Mouse (Mus musculus) left cerebral cortex, adult 18-20 months (tissue): Measurements from ENCODE around the gene Dnah14. TPM values are rescaled to one million over a fixed set of nuclear protein-coding genes. Genes with fewer than 3 reads are reported as not detected.
"Not testable (repeated sequence)": the region's sequence is repeated elsewhere in the genome, so short reads cannot be mapped to it uniquely, and the experiment has no call there.

ENCODE experiments used
- DNase-seq, 2 experiments: peaks; one replicate each; pipeline ENCODE4 v3.0.0; 2021 to 2022; ENCODE audit warnings: low spot score in 2 of 2, mixed read lengths in 1 of 2
- total RNA-seq, 2 experiments: library from RNA; stranded (reverse); gene quantifications; 2 replicates each; pipeline ENCODE4 v1.2.3; 2021

Dnah14 gene
- total RNA-seq, 2 experiments from 2014 or later: 1.1 to 1.9 TPM

DNA sequence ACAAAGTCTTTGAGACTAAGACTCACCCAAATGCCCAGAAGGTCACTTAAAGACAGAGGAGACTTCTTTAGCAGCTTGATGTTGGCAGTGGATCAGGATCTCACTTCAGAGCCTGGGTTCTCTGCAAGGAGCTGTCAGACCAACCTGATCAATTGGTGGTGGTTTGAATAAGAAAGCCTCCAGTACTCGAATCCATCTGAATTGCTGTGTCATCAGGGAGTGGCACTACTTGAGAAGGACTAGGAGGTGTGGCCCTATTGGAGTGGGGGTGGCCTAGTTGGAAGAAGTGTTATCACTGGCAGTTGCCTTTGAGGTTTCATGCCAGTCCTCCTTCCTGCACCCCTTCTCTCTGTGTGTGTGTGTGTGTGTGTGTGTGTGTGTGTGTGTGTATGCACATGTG, 200.2 kb downstream of the Dnah14 start:
- DNase-seq: no peak

DNA sequence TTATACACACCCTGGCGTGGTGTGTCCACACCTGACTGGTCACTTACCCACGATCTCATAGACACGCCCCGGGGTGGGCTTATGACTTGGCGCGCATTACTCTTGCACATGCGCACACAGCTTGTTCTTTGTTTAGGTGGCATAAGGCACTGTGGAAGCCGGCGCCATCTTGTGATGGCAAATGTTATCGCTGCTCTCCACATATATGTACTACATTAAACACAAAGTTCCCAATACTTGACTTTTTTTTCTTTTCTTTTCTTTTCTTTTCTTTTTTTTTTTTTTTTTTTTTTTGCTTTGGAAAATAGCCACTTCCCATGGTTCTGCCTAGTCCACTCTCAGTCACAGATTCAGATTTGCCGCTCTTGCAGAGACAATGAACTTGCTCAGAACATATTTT, 206.2 kb downstream of the Dnah14 start:
- DNase-seq: not testable (repeated sequence)

DNA sequence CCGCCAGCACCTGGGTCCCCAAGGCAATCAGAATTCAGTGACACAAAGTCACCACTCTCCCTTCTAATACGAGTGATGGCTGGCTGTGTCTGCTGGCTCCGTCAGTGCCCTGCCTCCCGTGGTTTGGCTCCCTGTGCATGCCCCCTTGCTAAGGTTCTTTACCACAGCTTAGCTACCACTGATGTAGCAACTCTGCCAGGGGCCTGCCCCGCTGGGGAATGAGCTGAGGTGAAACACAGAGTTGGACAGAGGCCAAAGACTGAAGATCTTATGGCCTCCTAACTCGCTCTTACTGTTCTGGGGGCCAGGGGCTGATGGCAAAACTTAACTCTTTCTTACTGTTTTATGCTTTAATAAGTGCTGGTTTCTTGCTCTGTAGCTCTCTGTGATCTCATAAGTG, 213.6 kb downstream of the Dnah14 start:
- DNase-seq: no peak

DNA sequence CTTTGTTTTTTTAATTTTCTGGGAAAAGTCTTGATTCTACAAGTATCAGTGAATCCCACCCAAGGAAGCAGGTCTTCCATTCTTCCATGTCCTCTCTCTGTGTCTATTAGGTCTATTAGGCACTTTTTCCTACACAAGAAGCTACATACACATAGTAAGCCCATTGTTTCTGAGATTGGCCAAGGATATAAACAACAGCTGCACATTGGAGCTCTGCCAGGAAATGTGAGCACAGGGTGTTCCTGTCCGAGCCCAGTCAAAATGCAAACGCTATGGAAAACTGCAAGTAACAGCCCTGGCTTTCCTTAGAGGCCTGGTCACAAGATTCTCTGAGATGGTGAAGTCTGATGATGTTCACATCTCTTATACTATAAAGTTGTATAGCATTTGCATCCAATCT, 217.2 kb downstream of the Dnah14 start:
- no peak for DNase-seq

DNA sequence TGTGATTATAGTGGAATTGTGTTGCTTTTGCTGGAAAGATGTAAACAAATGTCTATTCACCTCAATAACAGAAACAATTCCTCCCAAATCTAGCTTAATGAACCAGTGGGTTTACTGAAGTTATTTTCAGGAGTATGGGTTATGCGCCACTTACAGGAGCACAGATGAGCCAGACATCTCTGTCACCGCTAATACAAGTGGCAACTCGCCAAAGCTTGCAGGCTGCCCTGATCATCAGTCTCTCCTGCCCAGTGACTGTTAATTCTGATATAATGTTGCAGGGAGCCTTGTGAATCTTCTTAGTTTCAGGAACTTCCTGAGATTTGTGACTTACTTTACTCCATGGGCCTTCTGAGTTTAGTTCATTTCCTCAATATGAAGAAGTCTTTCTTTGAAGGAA, 223.6 kb downstream of the Dnah14 start:
- no peak for DNase-seq

DNA sequence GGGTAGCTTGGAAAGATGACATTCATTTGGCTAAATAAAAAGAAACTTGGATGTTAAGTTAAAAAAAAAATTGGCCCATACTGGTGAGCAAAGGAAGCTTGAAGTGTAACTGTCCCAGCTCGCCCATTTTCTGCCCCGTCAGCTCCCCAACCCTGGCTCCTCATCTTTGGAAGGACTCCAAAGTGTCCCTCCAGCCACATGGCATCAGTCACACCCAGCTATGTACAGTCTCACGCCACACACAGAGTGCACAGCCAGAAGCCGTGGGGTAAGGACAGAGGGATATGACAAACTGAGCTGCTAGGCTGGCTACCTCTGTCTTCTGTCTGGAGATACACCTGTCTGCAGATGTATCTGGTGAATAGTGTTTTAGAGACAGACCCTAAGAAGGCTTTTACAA, 224.3 kb downstream of the Dnah14 start:
- DNase-seq: no peak

DNA sequence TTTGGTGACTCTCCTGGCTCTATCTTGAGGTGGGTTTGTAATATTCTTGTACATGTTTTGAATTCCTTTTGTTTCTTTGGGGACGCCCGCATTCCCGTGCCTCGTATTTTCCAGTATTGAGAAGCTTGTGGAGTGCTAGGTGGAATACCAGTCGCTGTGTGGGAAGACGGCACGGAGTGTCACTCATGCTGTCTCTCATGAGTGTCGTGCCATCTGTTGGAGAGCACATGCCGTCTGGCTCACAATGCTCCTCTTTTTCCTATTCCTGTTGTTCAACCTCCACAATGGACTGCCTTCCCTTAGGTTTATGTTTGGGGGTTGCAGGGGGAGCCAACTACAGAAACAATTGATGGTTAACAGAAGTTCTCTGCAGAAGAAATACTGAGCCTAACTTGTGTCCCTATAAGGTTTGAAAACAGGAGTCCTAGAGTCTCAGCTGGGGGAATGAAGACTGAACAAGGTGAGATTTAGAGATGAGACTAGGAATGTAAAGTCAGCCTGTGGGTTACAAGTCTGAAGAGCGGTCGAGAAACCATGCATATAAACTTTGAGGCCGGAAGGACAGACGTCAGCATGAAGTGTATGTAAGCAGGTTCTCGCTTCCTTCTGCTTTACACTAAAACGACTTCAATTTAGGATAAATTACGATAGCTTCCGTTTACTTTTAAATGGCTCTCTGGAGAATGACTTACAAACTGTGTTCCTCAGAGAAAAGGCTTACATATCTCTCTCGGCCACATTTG, 235.3 kb downstream of the Dnah14 start:
- peak; percentile 10 to 29 for DNase-seq

DNA sequence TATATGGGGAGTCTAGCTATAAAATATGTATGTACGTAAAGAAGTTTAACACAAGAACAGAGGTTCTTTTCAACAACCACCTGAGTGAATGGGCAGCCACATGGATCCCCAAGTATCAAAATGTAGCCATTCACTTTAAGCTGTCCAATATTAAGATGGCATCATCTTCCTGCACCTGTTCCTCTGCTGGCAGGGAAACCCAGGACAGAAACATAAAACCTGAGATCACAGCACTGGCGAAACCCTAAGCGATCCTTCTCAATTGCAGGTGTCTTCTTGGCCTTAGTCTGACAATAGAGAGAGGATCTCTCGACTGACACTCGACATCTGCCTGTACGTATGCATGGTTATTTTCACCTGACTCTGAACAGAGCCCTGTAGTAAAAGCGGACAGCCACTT, 250.4 kb downstream of the Dnah14 start:
- DNase-seq: no peak

DNA sequence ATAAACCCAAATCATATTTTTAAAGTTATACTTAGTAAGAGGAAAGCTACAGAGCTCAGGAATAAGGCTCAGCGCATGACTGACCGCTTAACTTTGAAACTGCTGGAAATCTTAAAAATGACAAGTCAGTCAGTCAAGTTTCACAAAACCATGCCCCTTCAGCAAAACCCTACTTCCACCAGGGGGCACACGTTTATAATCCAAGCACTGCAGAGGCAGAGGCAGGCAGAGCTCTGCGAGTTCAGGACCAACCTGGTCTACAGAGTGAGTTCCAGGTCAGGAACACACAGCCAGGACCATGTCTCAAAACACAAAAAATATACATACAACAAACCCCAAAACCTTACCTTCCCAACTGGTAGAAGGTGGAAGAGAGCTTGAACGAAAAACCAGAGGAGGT, 252.0 kb downstream of the Dnah14 start:
- DNase-seq: no peak

DNA sequence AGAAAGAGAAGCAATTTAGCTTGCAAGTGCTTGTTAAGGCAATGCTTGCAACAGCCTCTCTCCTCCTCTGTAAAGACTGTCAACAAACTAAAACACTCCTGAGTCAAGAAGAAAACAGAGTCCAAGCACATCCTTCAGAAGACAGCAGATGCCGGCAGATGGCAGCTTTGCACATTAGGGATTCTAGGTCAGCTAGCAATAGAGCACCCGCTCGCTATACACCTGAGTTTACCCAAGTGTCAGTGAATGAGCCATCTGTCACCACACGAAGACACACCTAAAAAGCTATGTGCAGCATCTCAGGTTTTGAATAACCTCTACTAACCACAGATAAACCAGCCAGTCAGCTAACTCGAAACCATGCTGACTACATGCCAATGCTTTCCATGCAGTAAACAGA, 256.4 kb downstream of the Dnah14 start:
- peak in 1 of 2 experiments; percentile 15 for DNase-seq

DNA sequence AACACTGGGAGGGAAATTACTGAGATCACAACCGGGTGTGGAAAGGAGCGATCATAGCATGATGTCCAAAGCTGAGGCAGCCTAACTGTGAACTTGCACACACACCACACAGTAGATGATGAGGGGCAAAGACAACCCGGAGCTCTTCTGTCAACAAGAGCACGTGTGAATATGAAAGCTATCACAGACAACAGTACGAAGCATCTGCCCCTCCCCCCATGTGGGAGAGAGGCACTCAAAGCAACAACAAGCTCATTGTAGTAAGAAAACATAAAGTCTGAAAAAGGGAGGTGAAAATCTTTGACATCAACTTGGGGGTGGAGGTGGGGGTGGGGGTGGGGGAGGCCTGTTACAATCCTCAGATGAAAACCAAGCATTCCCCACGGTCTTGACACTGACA, 256.8 kb downstream of the Dnah14 start:
- no peak for DNase-seq

DNA sequence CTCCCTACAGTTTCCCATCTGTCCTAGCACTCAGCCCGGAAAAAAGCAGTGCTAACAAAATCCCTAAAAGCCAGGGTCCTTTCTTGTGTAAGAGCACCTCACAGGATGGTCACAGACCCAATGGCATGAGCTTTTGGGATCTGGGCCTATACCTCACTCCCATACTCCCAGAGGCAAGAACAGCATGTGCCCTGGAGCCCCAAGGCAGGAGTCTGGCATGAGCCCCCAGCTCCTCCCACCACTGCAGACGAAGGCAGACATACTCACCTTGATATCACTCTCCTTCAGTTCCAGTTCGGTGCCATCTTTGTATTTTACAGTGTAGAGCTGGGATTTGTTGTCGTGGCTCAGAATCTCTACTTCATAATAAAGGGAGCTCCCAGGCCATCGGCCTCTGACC, 261.8 kb downstream of the Dnah14 start:
- DNase-seq: no peak

DNA sequence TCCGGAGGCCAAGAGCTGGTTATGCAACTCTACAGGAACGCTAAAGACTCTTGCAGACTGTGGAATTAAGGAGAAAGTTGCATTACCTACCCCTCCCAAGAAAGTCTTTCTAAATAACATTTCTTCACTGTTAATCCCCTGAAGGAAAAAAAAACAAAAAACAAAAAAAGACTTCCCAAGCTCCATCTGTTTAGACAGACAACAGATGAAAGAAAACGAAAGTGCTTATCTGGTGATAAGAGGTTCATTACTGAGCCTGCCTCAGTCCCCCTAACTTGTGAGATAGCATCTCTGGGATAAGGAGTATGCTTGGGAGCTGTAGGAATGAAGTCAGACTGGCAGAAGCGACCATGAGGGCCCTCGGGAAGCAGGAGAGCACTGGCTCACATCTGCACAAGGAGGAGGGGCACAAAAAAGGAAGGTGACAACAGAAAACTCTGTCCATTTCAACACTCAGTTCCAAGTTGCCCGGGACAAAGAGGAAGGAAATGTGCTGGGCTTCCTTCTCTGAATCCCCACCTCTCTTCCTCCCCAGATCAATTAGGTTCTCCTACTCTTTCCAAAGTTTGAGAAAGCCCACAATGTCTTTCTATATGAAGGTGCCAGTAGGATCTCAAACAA, 263.5 kb downstream of the Dnah14 start:
- no peak for DNase-seq

DNA sequence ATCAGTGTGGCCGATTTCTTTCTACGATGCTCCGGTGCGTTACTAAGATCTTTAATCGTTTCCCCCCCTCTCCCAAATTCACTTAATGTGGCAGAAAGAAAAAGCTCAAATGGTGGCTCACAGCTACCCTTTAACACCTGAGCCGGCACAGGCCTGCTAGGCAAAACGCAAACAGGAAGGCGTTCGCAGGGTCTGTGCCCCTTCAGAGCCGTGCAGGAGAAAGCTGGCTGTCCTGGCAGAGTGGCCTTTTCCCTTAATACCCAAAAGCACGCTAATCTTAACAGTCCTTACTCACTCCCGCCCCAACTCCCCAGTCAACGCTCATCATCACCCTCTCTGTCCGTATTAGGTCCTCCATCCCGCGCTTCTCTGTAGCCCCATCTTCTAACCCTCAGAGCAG, 265.0 kb downstream of the Dnah14 start:
- DNase-seq: no peak

DNA sequence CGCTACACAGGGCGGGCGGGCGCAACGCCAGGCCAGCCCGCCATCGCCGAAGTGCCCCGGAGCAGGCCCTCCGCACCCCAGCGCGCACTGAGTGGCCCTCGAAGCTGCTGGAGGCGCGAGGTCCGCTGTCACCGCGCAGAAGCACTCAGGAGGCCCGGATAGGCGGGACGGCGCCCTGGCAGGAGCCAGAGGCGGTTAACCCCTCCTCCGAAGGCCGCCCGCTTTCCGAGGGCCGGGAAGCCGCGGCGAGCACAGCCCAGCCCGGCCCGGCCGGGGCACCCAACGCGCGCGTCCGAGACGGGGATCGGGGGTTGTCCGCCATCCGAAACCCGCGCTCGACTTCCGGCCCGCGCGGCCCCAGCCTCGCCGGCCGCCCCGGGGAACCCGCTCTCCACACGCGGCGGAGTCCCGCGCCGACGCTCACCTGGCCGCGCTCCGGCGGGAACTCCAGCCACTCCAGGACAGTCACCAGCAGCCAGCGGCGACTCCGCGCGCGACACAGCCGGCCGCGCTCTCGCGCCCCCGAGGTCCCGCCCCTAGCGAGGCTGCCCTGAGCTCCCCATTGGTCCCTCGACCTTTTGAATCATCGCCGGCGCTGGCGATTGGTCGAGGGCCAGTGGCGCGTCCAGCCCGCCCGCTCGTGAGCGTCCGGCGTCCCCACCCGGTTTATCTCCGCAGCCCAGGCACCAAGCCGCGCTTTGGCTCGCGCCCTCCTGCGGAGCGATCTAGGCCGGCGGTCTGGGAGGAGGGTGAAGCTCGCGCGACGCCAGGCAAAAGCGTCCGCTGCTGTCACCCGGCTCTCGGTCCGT, 265.7 kb downstream of the Dnah14 start:
- peak; percentile 94 to 97 for DNase-seq

DNA sequence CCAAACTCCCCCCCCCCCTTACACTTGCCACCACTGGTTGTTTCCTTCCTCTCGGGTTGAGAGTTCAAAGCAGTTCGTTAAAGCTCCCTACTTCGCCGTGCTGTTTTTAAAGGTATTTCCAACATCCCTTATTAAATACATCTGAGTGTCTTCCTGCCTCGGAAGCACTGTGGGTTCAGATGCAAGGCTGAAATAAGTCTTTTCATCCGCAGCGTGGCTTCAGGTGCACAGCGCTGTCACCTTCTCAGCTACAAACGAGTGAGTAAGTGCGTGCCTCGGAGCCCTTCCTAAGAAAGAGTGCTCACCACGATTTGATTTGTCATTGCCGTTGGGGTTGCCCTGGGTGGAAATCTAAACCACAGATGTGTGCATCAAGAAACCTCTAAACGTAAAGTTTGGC, 266.4 kb downstream of the Dnah14 start, which contains the start of gene Lbr:
Lbr (minus strand) TSS at position 266 of the 400 bp plus-strand sequence.
- DNase-seq: peak in 1 of 2 experiments; percentile 6

DNA sequence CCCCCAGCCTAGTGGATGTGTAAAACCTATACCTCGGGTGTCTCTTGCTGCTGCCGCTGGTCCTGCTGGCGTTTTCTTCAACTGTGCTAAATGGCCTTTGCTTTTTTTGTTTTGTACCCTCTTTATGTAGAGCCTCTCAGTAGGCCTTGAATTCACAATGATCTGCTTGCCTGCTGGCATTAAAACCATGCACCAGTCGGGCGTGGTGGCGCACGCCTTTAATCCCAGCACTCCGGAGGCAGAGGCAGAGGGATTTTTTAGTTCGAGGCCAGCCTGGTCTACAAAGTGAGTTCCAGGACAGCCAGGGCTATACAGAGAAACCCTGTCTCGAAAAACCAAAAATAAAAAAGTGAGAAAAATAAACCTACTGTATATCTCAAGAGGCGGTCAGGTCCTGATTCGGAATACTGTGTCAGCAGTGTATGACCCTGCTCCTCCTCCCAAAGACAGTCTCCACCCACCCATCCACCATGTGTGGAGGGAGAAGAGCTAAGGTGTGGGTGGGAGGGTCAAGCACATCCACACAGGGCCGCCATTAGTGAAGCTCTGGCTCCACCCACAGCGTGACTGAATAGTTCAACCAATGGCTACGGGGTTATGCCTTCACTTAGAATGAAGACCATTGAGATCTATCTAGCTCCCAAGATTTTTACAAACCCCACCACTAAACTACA, 268.7 kb downstream of the Dnah14 start:
- no peak for DNase-seq

DNA sequence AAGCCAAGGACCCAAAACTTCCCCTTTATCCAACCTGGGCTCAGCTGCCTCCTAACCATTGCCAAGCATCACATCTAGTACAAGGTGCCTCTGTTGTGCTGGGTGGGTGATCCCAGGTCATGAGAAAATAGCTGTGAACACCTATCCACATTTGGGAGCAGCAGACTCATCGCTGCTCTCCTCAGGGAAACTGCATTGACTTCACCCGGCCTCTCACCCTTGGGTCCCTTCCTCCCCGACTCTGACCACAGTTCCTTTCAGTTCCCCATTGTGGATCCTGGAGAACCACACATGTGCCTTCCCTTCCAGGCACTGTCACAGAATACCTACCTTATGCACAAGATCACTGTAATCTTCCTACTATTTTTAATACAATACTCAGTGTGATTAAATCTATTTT, 269.4 kb downstream of the Dnah14 start:
- DNase-seq: no peak

DNA sequence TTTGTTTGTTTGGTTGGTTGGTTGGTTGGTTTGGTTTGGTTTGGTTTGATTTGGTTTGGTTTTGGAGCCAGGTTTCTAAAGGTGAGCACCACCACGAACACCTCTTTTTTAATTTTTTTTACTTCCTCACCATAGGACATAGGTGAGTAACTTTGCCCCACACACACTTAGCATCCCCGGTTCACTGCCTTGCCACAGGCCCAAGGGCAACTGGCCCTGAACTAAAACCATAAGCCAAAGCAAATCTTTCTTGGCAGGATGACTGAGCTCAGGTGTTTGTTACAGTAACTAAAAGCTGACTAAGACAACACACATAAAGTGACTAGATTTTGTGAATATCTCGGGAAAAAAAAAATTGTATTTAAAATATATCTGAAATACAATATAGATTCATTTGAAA, 271.0 kb downstream of the Dnah14 start:
- no peak for DNase-seq

DNA sequence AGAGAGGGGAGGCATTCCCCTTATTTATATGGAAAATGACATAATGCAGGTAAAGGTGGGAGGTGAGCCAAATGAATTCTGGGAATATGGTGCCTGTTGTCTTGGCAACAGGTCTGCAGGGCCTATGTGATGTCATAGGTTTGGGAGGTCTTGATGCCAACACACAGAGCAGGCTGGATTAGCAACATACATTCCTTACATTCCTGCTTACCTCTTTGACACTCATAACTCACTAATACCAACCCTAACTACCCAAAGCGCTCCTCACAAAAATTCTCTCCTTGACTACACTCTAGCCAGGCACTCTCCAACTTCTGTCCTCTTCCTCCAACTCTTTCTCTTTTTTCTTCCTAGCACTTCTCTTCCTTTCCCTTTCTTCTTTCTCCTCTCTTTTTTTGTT, 271.9 kb downstream of the Dnah14 start:
- no peak for DNase-seq

DNA sequence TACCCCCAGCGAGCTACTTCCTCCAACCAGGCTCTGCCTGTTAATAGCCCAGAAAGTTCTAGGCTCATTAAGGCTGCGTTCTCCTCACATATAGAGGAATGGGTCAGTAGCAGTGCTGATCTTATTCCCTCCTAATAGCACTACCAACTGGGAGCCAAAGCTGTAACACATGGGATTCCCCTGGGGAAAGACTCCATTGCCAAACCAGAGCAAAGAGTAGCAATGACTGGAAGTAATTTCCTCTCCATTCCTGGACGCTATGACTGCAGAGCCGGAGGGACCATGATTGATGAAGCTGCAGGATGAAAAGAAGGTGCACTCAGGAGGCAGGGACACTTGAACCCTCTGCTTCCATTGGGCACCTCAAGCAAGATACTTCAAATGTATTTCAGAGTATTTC, 274.1 kb downstream of the Dnah14 start:
- DNase-seq: no peak
